Mouse (Mus musculus) MEL-GATA-1-ER (cell line): ENCODE results near the gene Gsta3.
"Not testable (repeated sequence)": the region's sequence is repeated elsewhere in the genome, so short reads cannot be mapped to it uniquely, and the experiment has no call there.

Source experiments
- DNase-seq: peaks from one replicate; pipeline ENCODE4 v3.0.0-alpha.2; 2012; ENCODE audit warnings: low read depth; ENCODE audit errors: extremely low read depth

Gsta3 gene

DNA sequence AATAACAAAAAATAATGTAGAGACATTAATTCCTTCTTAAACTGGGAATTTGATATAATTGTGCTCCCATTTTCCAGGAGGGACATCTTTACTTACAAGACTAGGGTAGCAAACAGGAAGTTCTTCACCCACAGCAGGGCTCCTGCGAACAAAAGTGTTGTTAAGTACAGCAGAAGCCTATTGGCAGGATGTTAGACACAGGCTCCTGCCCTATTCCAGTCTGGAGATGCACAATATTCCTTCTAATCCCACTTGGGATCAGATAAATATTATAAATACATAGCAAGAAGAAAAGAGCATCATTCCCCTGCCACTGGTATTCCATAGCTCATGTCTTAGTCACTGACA is 12.9 kb downstream of the Gsta3 start:
- no peak for DNase-seq

GRCm38 (mm10) chr1:21253856-21254255 is 13.5 kb downstream of the Gsta3 start:
- no peak for DNase-seq

DNA sequence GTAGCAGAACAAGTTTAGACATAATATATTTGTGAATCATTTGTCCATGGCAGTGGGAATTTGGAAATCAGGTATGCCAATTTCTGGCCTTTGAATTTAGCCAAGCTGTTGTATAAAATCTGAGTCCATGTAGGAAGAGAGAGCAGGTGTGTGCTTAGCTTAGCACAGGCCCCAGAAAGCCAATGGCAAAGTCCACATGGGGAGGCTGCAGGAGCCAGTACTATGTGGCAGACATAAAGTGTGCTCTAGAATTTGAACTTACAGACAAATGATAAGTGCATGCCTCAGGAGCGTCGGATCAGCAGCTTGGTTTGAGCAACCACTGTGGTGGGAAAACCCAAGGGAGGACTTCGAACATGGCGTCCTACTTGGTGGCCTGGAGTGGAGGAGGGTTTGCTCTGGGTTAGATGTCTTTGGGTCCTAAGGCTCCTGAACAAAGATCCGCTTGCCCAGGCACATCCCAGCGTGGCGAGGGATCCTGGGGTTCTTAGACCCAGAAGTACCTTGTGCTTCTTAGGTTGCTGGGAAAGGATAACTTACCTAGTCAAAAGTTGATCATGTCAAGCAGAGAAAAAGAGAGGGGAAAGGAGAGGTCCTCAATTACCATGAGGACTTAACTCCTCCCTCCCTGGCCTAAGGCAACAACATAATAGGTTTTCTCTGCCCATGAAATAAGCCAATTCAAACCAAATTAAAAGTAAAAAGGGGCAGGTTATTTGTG is 15.4 kb downstream of the Gsta3 start:
- DNase-seq, result no peak

- no peak for DNase-seq
Observed at GRCm38 (mm10) chr1:21256391-21256790, 16.0 kb downstream of the Gsta3 start.

- no peak for DNase-seq
Observed at GRCm38 (mm10) chr1:21256871-21257270, 16.5 kb downstream of the Gsta3 start.

GRCm38 (mm10) chr1:21259981-21260380 is 19.6 kb downstream of the Gsta3 start:
- DNase-seq, result not testable (repeated sequence)

DNA sequence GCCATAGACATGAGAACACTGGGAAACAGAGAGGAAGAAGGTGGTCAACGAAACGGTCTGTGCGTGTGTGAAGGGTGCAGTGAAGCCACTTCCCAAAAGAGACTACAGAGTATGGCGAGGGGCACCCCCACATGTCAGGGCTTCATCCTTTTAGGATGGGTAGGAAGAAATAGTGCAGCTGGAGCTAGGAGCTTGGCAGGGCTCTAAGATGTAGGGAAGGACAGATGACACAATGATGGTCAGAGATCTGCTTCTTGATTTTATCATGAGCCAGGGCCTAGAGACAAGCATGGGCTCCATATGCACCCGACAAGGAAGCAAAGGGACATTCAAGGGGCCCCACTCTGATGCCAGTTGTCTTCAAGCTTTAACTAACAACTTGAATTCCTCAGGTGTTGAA is 22.0 kb downstream of the Gsta3 start:
- no peak for DNase-seq

- DNase-seq, result no peak
Observed at GRCm38 (mm10) chr1:21263986-21264385, 23.6 kb downstream of the Gsta3 start.

GRCm38 (mm10) chr1:21264747-21265146 is 24.4 kb downstream of the Gsta3 start:
- no peak for DNase-seq

- DNase-seq, result no peak
Observed at GRCm38 (mm10) chr1:21266766-21267165, 26.4 kb downstream of the Gsta3 start.

DNA sequence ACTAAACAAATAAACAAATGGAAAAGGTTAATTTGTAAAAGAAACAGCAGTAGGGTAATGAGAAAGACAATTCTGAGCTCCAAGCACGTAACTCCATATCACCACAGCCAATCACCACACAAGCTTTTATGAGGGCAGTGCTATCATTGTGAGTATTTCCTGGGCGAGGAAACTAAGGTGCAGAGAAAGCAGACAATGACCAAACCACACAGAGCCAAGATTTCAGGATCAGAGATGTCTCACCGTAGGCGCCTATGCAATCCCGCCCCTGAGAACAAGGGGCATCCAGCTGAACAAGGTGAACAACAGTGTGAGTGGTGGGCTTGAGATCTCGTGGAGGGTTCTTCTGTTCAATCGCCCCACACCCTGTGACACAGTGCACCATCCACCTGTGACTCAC is 27.1 kb downstream of the Gsta3 start:
- DNase-seq, result not testable (repeated sequence)

GRCm38 (mm10) chr1:21271343-21272055 is 31.1 kb downstream of the Gsta3 start:
- DNase-seq, result peak; percentile 12

- no peak for DNase-seq
Observed at GRCm38 (mm10) chr1:21272056-21272431, 31.7 kb downstream of the Gsta3 start.

- no peak for DNase-seq
Observed at GRCm38 (mm10) chr1:21273091-21273490, 32.7 kb downstream of the Gsta3 start.

GRCm38 (mm10) chr1:21274437-21275040 is 34.1 kb downstream of the Gsta3 start:
- no peak for DNase-seq

- not testable (repeated sequence) for DNase-seq
Observed at GRCm38 (mm10) chr1:21275366-21275765, 35.0 kb downstream of the Gsta3 start.

DNA sequence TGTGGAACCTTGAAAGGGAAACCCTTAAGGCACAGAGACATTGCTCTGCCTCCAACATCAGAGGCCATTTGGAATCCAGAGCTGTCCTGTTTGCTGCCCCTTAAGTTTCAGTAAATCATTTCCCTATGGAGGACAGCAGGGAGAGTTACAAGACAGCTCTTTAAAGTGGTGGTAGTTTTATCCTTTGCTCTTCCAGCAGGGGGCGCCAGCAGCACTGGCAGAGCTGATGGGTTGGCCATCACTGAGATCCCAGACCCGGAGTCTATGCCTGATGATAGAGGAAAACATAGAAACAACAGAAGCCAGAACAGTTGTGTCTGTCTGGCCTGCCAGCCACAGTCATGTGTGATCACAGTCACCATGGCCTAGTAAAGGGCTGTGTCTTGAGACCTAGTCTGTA is 35.8 kb downstream of the Gsta3 start:
- not testable (repeated sequence) for DNase-seq

DNA sequence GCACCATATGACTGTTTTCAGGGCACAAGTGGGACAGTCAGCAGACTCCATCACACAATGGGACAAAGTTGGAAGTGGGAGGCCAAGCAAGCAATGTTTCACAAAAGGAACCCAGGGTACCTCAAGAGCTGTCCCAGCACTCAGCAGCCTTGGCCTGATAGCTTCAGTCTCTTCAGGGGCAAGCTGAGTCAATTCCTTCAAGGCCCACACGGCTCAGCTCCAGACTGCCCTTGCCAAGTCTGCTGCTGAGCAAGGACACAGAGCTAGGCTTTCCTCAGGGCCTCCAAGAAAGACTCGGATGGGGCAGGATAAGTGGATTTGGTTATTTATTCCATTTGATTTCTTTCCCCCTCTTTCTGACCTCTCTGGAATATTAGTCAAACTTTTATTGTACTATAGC is 39.9 kb downstream of the Gsta3 start:
- no peak for DNase-seq

DNA sequence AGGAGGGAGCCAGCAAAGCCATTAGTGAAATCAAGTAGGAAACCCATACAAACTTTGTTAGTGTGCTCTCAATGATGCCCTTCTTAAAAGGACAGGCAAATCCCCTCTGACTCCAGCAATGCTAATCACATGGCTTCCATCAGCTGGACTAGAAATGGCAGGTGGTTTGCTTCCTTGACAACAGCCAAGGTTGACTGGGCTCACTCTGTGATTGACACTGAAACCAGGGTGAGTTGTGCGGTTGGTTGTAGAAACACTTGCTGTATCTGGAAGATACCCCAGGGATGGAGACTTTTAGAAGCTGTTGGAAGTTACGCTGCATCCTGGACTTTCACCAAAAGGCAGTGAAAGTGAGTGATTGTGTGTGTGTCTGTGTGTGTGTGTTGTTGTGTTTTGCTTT is 44.3 kb downstream of the Gsta3 start:
- DNase-seq, result not testable (repeated sequence)

DNA sequence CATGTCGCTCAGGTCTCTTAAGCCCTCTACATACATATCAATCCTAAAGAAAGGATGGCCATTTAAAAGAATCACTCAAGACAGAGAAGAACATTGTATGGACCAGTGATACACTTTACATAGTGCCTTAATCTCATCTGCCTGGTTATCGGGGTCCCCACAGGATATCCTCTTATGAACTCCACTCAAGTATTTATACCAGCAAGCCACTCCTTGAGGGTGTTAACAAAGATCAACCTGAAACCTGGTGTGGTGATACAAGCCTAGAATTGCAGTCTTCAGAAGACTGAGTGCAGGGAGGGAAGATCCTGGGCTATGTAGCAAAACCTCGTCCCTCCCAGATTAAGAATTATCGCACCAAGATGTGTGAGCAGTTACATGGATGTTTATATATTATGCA is 51.0 kb downstream of the Gsta3 start:
- DNase-seq, result no peak

GRCm38 (mm10) chr1:21292590-21292989 is 52.2 kb downstream of the Gsta3 start:
- no peak for DNase-seq

GRCm38 (mm10) chr1:21296169-21296568 is 55.8 kb downstream of the Gsta3 start:
- no peak for DNase-seq

- no peak for DNase-seq
Observed at GRCm38 (mm10) chr1:21298114-21298513, 57.7 kb downstream of the Gsta3 start.
